Mouse (Mus musculus): ENCODE results near the gene Nectin1. TPM values are rescaled to one million over a fixed set of nuclear protein-coding genes. Genes with fewer than 3 reads are reported as not detected.

Nectin1 gene
- total and polyA plus RNA-seq, 2 experiments from 2014 or later = 11.8 to 43.7 TPM

- H3K4me2 ChIP-seq (ENCODE audit: low read depth) = no peak overlapping the region
- no peaks in the 10 kb centered on the region for H3K9me3 ChIP-seq (ENCODE audit: low read length)
- 85% methylated on average over 2 of the region's 2 CpGs for WGBS
- no peaks in the 10 kb centered on the region for H3K36me3 ChIP-seq (ENCODE audit: insufficient read depth)
- no peak for DNase-seq
- no peak overlapping the region for H3K4me3 ChIP-seq (ENCODE audit: low read depth, low read length)
- H3K27ac ChIP-seq (ENCODE audit: low read depth, low read length) = no peak overlapping the region
- no peaks in the 10 kb centered on the region for H3K27me3 ChIP-seq (ENCODE audit: insufficient read depth, low read length)
- no peak overlapping the region for H3K9ac ChIP-seq
- no peak for ATAC-seq
- no peak for TF ChIP-seq CTCF (IDR thresholded peaks at IDR 0.05; ENCODE audit: low read depth)
- H3K4me1 ChIP-seq (ENCODE audit: insufficient read depth) = peaks cover 14% of the 10 kb centered on the region
Measured at GRCm38 (mm10) chr9:43741277-43741676, 2.5 kb upstream of the Nectin1 start.

DNA sequence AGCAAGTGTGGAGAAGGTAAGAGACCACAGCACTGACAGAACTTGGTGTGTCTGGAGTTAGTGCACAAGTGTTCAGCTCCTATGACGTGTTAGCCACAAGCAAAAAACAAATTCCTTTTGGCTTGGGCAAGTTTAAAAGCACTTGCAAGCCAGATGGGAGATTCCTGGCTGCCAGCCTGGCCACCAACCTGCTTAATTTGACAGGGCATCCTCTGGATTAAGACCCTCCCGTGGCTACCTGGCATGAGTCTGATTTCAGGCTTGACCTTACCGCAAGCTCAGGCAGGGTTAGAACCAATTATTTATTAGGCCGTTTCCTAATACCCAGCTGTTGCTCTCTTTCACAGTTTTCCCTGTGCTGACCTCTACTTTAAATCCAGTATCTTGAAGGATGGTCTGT, 1.7 kb upstream of the Nectin1 start:
- TF ChIP-seq CTCF (IDR thresholded peaks at IDR 0.05; ENCODE audit: low read depth) = no peak

GRCm38 (mm10) chr9:43742902-43743646, 710 bp upstream of the Nectin1 start:
- H3K4me1 ChIP-seq (ENCODE audit: insufficient read depth) = peaks cover 17% of the 10 kb centered on the region
- H3K4me3 ChIP-seq (ENCODE audit: low read depth, low read length) = peak overlapping the region; percentile 97
- no peak for TF ChIP-seq CTCF (IDR thresholded peaks at IDR 0.05; ENCODE audit: low read depth)
- 3% methylated on average over 27 of the region's 27 CpGs for WGBS
- DNase-seq (no peak), ATAC-seq (no peak; the same call in 1 of the 2 replicates)
- peak overlapping the region; percentile 83 for H3K4me2 ChIP-seq (ENCODE audit: low read depth)
- H3K36me3 ChIP-seq (ENCODE audit: insufficient read depth) = no peaks in the 10 kb centered on the region
- no peaks in the 10 kb centered on the region for H3K9me3 ChIP-seq (ENCODE audit: low read length)
- H3K9ac ChIP-seq = peak overlapping the region; percentile 88
- H3K27ac ChIP-seq (ENCODE audit: low read depth, low read length) = peak overlapping the region; percentile 94
- H3K27me3 ChIP-seq (ENCODE audit: insufficient read depth, low read length) = no peaks in the 10 kb centered on the region

More for the DNA sequence above, 1.7 kb upstream of the Nectin1 start:
- Histone ChIP-seq H3K27me3 (ENCODE audit: insufficient read depth, low read length) (no peaks in the 10 kb centered on the region), H3K4me2 (ENCODE audit: low read depth) (no peak overlapping the region), H3K36me3 (ENCODE audit: insufficient read depth) (no peaks in the 10 kb centered on the region), H3K4me3 (ENCODE audit: low read depth, low read length) (no peak overlapping the region), H3K9ac (no peak overlapping the region), H3K27ac (ENCODE audit: low read depth, low read length) (no peak overlapping the region), H3K9me3 (ENCODE audit: low read length) (no peaks in the 10 kb centered on the region), H3K4me1 (ENCODE audit: insufficient read depth) (peaks cover 18% of the 10 kb centered on the region)
- whole genome bisulfite sequencing = 62% methylated on average over 4 of the region's 4 CpGs
- no peak for ATAC-seq
- DNase-seq = no peak

DNA sequence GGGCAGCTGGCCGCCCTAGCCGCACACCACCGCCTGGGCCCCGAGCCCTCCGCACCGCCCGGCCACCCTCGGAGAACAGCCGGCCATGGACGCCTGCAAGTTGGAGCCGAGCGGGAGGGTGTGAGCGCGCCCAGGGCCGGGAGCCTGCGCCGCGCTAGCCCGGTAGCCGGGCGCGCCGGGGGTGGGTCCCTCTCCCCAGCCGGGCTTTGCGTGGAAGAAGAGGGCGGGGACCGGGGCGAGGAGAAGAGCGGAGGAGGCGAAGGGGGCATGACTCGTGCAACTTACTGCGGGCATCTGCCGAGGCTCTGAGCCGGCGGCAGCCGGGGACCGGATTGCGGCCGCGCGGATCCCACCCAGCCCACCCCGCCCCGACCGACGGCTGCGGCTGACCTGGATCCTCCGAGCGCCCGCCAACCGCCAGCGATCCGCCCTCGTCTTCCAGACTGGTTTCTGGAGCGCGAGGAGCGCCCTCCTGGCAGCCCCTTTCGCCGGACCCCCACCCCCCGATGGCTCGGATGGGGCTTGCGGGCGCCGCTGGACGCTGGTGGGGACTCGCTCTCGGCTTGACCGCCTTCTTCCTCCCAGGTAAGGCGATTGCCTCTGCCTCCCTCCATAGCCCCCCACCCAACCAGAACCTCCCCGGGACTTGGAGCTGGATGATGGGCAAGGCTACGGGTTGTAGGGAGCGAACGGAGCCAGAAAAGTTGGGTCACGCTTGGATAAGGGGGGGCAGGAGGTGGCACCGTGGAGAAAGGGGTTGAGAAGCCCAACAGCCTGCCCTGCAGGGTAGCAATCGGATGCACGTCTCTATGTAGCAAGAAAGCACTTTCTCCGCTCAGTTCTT, 576 bp downstream of the Nectin1 start:
- ATAC-seq (peak; percentile 53), DNase-seq (peak; percentile 50)
- no peak for TF ChIP-seq CTCF (IDR thresholded peaks at IDR 0.05; ENCODE audit: low read depth)

DNA sequence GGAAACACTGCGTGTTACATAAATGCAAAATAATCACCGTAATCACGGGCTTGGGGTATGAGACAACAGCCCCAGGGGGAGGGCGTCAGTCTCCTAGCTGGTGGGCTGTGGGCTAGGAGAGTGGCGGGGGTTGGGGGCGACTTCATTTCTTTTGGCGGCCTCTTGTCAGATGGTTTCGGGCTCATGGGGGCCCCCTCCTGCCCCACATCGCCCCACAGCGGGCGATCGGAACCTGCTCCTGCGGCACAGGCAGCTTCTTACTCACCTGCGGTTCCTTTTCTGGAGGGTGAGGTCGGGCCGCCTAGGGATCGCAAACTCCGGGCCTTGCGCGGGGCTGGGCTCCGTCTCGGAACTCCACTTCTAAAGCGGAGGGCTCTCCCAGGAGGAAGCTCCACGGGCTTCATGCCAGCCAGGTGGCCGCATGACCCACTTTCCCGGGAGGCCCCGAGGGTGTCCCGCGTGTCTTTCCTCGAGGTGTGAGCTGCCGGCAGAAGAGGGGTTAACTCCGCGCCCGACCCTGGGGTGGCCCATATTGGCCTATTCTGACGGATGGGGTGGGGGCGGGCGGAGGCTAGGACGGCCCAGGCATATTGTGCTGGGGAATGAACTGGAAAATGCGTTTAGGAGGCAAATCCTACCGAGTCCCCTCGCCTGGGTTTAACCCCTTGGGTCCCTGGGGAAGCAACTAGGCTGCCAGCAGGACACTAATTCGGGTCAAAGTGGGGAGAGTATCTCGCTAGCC, 1.4 kb downstream of the Nectin1 start:
- no peaks in the 10 kb centered on the region for H3K36me3 ChIP-seq (ENCODE audit: insufficient read depth)
- DNase-seq = peak; percentile 54
- ATAC-seq = no peak
- peak overlapping the region; percentile 97 for H3K4me3 ChIP-seq (ENCODE audit: low read depth, low read length)
- H3K4me2 ChIP-seq (ENCODE audit: low read depth) = peak overlapping the region; percentile 83
- peak overlapping the region; percentile 94; the same call in 1 of the 2 replicates for H3K27ac ChIP-seq (ENCODE audit: low read depth, low read length)
- WGBS = 2% methylated on average over 43 of the region's 43 CpGs
- peak overlapping the region; percentile 88 for H3K9ac ChIP-seq
- no peaks in the 10 kb centered on the region for H3K9me3 ChIP-seq (ENCODE audit: low read length)
- TF ChIP-seq CTCF (IDR thresholded peaks at IDR 0.05; ENCODE audit: low read depth) = peak; percentile 35
- peaks cover 21% of the 10 kb centered on the region for H3K4me1 ChIP-seq (ENCODE audit: insufficient read depth)
- H3K27me3 ChIP-seq (ENCODE audit: insufficient read depth, low read length) = no peaks in the 10 kb centered on the region

More for the DNA sequence above, 576 bp downstream of the Nectin1 start:
- peak overlapping the region; percentile 97 for H3K4me3 ChIP-seq (ENCODE audit: low read depth, low read length)
- H3K27ac ChIP-seq (ENCODE audit: low read depth, low read length) = peak overlapping the region; percentile 94
- peak overlapping the region; percentile 88 for H3K9ac ChIP-seq
- H3K36me3 ChIP-seq (ENCODE audit: insufficient read depth) = no peaks in the 10 kb centered on the region
- peak overlapping the region; percentile 83 for H3K4me2 ChIP-seq (ENCODE audit: low read depth)
- no peaks in the 10 kb centered on the region for H3K27me3 ChIP-seq (ENCODE audit: insufficient read depth, low read length)
- H3K4me1 ChIP-seq (ENCODE audit: insufficient read depth) = peaks cover 21% of the 10 kb centered on the region
- WGBS = 2% methylated on average over 66 of the region's 77 CpGs
- no peaks in the 10 kb centered on the region for H3K9me3 ChIP-seq (ENCODE audit: low read length)

- Histone ChIP-seq H3K9ac (peak overlapping the region; percentile 88), H3K4me2 (ENCODE audit: low read depth) (peak overlapping the region; percentile 83), H3K27ac (ENCODE audit: low read depth, low read length) (no peak overlapping the region), H3K36me3 (ENCODE audit: insufficient read depth) (no peaks in the 10 kb centered on the region), H3K4me1 (ENCODE audit: insufficient read depth) (peaks cover 21% of the 10 kb centered on the region), H3K9me3 (ENCODE audit: low read length) (no peaks in the 10 kb centered on the region), H3K4me3 (ENCODE audit: low read depth, low read length) (peak overlapping the region; percentile 97), H3K27me3 (ENCODE audit: insufficient read depth, low read length) (no peaks in the 10 kb centered on the region)
- 4% methylated on average over 13 of the region's 13 CpGs for WGBS
- ATAC-seq (no peak), DNase-seq (no peak)
- no peak for TF ChIP-seq CTCF (IDR thresholded peaks at IDR 0.05; ENCODE audit: low read depth)
Measured at GRCm38 (mm10) chr9:43745951-43746703, 2.3 kb downstream of the Nectin1 start.
